8 mouse cellular contexts compared by ENCODE assay signal in the genomic region with DNA sequence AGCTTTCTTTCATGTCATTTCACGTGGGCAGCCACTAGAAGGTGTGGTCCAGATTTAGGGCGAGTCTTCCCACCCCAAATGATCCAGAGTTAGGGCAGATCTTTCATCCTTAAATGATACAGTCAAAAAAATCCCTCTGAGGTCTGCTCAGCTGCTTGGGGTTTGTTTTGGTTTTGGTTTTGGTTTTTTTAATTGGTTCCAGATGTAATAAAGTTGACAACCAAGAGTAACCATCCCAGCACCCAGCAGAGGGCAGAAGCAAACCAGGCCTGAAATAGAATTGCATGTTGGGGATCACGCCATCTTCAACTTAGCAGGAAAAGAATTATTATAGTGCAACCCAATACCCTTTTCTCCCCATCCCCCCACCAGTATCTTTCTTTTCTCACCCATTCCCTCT. TPM values are rescaled to one million over a fixed set of nuclear protein-coding genes. Genes with fewer than 3 reads are reported as not detected.
DNase-seq lines count a peak whose midpoint lies in the region; ATAC-seq and TF ChIP-seq lines count a peak whose summit lies in the region.
"Had no signal": no experiment of that assay in that cellular context is flagged by ENCODE, and none has a peak within 500 bp of the region (broad histone marks: within the 10 kb centered on the region; RNA-seq: fewer than 3 reads in every experiment).

No protein-coding gene starts in this region.

- H3K4me1 ChIP-seq in midbrain, postnatal 0 days (ENCODE audit: insufficient read depth, low read length) = no peaks in the 10 kb centered on the region
- no peaks in the 10 kb centered on the region for H3K4me1 ChIP-seq in midbrain, embryonic 16.5 days (ENCODE audit: control insufficient read depth, insufficient read depth, low read length)

- no peak overlapping the region for H3K4me3 ChIP-seq in midbrain, postnatal 0 days (ENCODE audit: low read depth, low read length)
- H3K4me3 ChIP-seq in midbrain, embryonic 16.5 days (ENCODE audit: low read depth, low read length) = no peak overlapping the region
- H3K4me3 ChIP-seq: erythroblast, embryonic 14.5 days had no signal

- H3K4me2 ChIP-seq in midbrain, postnatal 0 days (ENCODE audit: low read depth, low read length, poor library complexity, severe bottlenecking) = no peak overlapping the region
- H3K4me2 ChIP-seq in midbrain, embryonic 16.5 days (ENCODE audit: low read length) = no peak overlapping the region

- in situ Hi-C loops in Patski (cut with MboI; ENCODE audit: low pct_unique_long_range_greater_than_20kb) = loop anchor here (25.0 kb wide), 1 partner anchor 704 kb away; no protein-coding TSS in a partner anchor

- no peak for ATAC-seq in midbrain, postnatal 0 days (ENCODE audit: low FRiP score)
- no peak for ATAC-seq in midbrain, embryonic 16.5 days
- no peak for ATAC-seq in Patski

- no peak overlapping the region for H3K9ac ChIP-seq in midbrain, postnatal 0 days (replicated peaks; ENCODE audit: low read length, poor library complexity, severe bottlenecking)
- no peak overlapping the region for H3K9ac ChIP-seq in midbrain, embryonic 16.5 days (ENCODE audit: low read depth, low read length)

- peak; percentile 69 for TF ChIP-seq CTCF in midbrain, postnatal 0 days (IDR thresholded peaks at IDR 0.05)
- TF ChIP-seq CTCF in Patski (IDR thresholded peaks at IDR 0.05) = peak; percentile 74

- POLR2A ChIA-PET in Patski (lab: Charles Lee) = interaction anchor here (0.6 kb wide), 1 partner anchor 16 kb away, joined by 5 read pairs; no protein-coding TSS in a partner anchor

- DNase-seq in midbrain, postnatal 0 days (ENCODE audit: low spot score) = peak; percentile 5
- no peak for DNase-seq in Patski (ENCODE audit: low read depth, low spot score)
- peak; percentile 54 for DNase-seq in embryo, embryonic 10 days (ENCODE audit: low spot score)
- peak; percentile 64 to 73 for DNase-seq in heart, postnatal 14 days
- peak; percentile 59 for DNase-seq in lung, postnatal 25 days (ENCODE audit: low spot score)
- peak; percentile 45 to 50 for DNase-seq in thymus, postnatal 36 days

- CTCF ChIA-PET in Patski (lab: Charles Lee) = interaction anchor here (0.8 to 1.9 kb wide), 6 partner anchors 11 to 698 kb away, joined by 3 to 7 read pairs (median 3); partner anchors contain the start of gene Nbeal1

- H3K27me3 ChIP-seq in midbrain, postnatal 0 days (ENCODE audit: insufficient read depth, low read length) = no peaks in the 10 kb centered on the region
- H3K27me3 ChIP-seq in midbrain, embryonic 16.5 days (ENCODE audit: control insufficient read depth, insufficient read depth, low read depth, low read length) = no peaks in the 10 kb centered on the region
- H3K27me3 ChIP-seq in Patski = no peaks in the 10 kb centered on the region

- 71% methylated on average over 3 of the region's 3 CpGs for WGBS in midbrain, postnatal 0 days
- WGBS in midbrain, embryonic 16.5 days = 65% methylated on average over 3 of the region's 3 CpGs

- H3K9me3 ChIP-seq in midbrain, postnatal 0 days (ENCODE audit: low read length) = no peaks in the 10 kb centered on the region
- H3K9me3 ChIP-seq in midbrain, embryonic 16.5 days (replicated peaks; ENCODE audit: control insufficient read depth, low read length, poor library complexity, severe bottlenecking) = no peaks in the 10 kb centered on the region

- no peaks in the 10 kb centered on the region for H3K36me3 ChIP-seq in midbrain, postnatal 0 days (ENCODE audit: insufficient read depth, low read length)
- H3K36me3 ChIP-seq in midbrain, embryonic 16.5 days (ENCODE audit: control insufficient read depth, insufficient read depth, low read length) = no peaks in the 10 kb centered on the region

- intact Hi-C loops in heart, postnatal 14 days (cut with DNase I) = loop anchor here (2.0 to 5.0 kb wide), 3 partner anchors 39 to 114 kb away; no protein-coding TSS in a partner anchor

- H3K27ac ChIP-seq in midbrain, postnatal 0 days (ENCODE audit: low read depth, low read length) = no peak overlapping the region
- H3K27ac ChIP-seq in midbrain, embryonic 16.5 days (ENCODE audit: low read length) = no peak overlapping the region

RNA-seq across cellular contexts. Expression of gene Nbeal1, which starts 22.0 kb away (rescaled TPM):
- total RNA-seq in midbrain, postnatal 0 days (2014; rRNA removed) = 23.0 and 34.6 TPM in 2 replicates
- polyA plus RNA-seq in midbrain, postnatal 0 days (2015; fragmentation: Nextera tagmentation; extraction: Ambion mirVana) = 4.4 and 5.2 TPM in 2 replicates
- polyA plus RNA-seq in midbrain, embryonic 16.5 days (2015; fragmentation: Nextera tagmentation; extraction: Ambion mirVana) = 7.8 and 9.8 TPM in 2 replicates
- 9.4 TPM for polyA plus RNA-seq in Patski (2021)
- 10 to 100 TPM; 48.7 to 52.1 TPM for total RNA-seq in heart, postnatal 14 days (2021)

RNA-seq across cellular contexts. Expression of gene Wdr12, which starts 60.0 kb away (rescaled TPM):
- total RNA-seq in midbrain, postnatal 0 days (2014; rRNA removed) = 14.4 and 20.0 TPM in 2 replicates
- 46.4 and 47.6 TPM in 2 replicates for polyA plus RNA-seq in midbrain, postnatal 0 days (2015; fragmentation: Nextera tagmentation; extraction: Ambion mirVana)
- 51.0 and 52.5 TPM in 2 replicates for polyA plus RNA-seq in midbrain, embryonic 16.5 days (2015; fragmentation: Nextera tagmentation; extraction: Ambion mirVana)
- 32.2 TPM for polyA plus RNA-seq in Patski (2021)
- total RNA-seq in heart, postnatal 14 days (2021) = 10 to 100 TPM in 1 of 2 experiments, 1 to 10 TPM in 1; 9.3 to 10.9 TPM
